Mouse (Mus musculus) heart, postnatal 0 days (tissue): Measurements from ENCODE around the gene Stxbp3. TPM values are rescaled to one million over a fixed set of nuclear protein-coding genes. Genes with fewer than 3 reads are reported as not detected.

ENCODE experiments used
- ATAC-seq: fragments of 200-750 bp; cut with Nextera tagmentation; 2 replicates; pipeline ENCODE4 v1.8.0; 2017; ENCODE audit warnings: low read depth, moderate number of reproducible peaks, moderate library complexity; ENCODE audit not compliant: insufficient read depth
- DNase-seq: peaks from one replicate; pipeline ENCODE4 v3.0.0-alpha.2; 2016; ENCODE audit warnings: low spot score
- H3K27ac ChIP-seq: fragments of 300-500 bp; sonication (generic); 2 replicates; pipeline ENCODE4 v1.5.1; 2014; ENCODE audit warnings: low read depth, mild to moderate bottlenecking
- H3K27me3 ChIP-seq: fragments of 300-500 bp; sonication (generic); 2 replicates; pipeline ENCODE4 v1.6.1; 2014; ENCODE audit warnings: low read length, mixed read lengths; ENCODE audit not compliant: control insufficient read depth, insufficient read depth
- H3K36me3 ChIP-seq: fragments of 300-500 bp; sonication (generic); replicated peaks from 2 replicates; pipeline ENCODE4 v1.6.1; 2014; ENCODE audit warnings: low read length, mixed read lengths; ENCODE audit not compliant: control insufficient read depth, insufficient read depth
- H3K4me1 ChIP-seq: fragments of 300-500 bp; sonication (generic); 2 replicates; pipeline ENCODE4 v1.6.1; 2014; ENCODE audit warnings: antibody characterized with exemption; ENCODE audit not compliant: control insufficient read depth, insufficient read depth
- H3K4me2 ChIP-seq: fragments of 300-500 bp; sonication (generic); 2 replicates; pipeline ENCODE4 v1.6.1; 2014; ENCODE audit warnings: low read depth, mild to moderate bottlenecking, low read length, moderate library complexity
- H3K4me3 ChIP-seq: fragments of 300-500 bp; sonication (generic); 2 replicates; pipeline ENCODE4 v1.5.1; 2014; ENCODE audit warnings: low read depth, low read length
- H3K9ac ChIP-seq: fragments of 300-500 bp; sonication (generic); replicated peaks from 2 replicates; pipeline ENCODE4 v1.6.1; 2014; ENCODE audit warnings: low read depth, low read length, mixed read lengths
- H3K9me3 ChIP-seq: fragments of 300-500 bp; sonication (generic); replicated peaks from 2 replicates; pipeline ENCODE4 v1.6.1; 2016; ENCODE audit warnings: low read length; ENCODE audit not compliant: control insufficient read depth
- CTCF ChIP-seq: IDR thresholded peaks from 2 replicates; pipeline ENCODE4 v1.5.1; 2016; ENCODE audit warnings: antibody characterized with exemption, control low read depth, low read depth
- EP300 ChIP-seq: IDR thresholded peaks from 2 replicates; pipeline ENCODE4 v1.6.1; 2016; ENCODE audit warnings: antibody characterized with exemption, low read depth
- WGBS: fragments of 180-500 bp; shearing (Covaris S2); extraction: QIAGEN DNeasy Blood & Tissue Kit; methylation state at CpG from one replicate; pipeline ENCODE4 v1.1.7; 2014; 5-methylcytosine and 5-hydroxymethylcytosine counted together
- polyA plus RNA-seq: library from polyadenylated mRNA; unstranded; fragments of >200 nt; fragmentation: Nextera tagmentation; extraction: Ambion mirVana; gene quantifications from 2 replicates; pipeline ENCODE4 v1.2.1, GENCODE M21; 2015
- total RNA-seq: library from RNA; depleted of rRNA; stranded (reverse); fragments of >200 nt; gene quantifications from 2 replicates; pipeline ENCODE4 v1.2.3, GENCODE M21; 2014; ENCODE audit warnings: low replicate concordance

Stxbp3 gene
- total and polyA plus RNA-seq, 2 experiments from 2014 or later = 26.8 to 28.1 TPM

GRCm38 (mm10) chr3:108786520-108786919, 53.8 kb downstream of the Stxbp3 start:
- H3K36me3 ChIP-seq = no peaks in the 10 kb centered on the region; the same call in 1 of the 2 replicates
- no peak overlapping the region for H3K4me2 ChIP-seq
- no peaks in the 10 kb centered on the region for H3K4me1 ChIP-seq
- no peak overlapping the region for H3K9ac ChIP-seq
- H3K9me3 ChIP-seq = peaks cover 12% of the 10 kb centered on the region
- no peak overlapping the region for H3K4me3 ChIP-seq
- TF ChIP-seq CTCF (no peak), EP300 (no peak)
- DNase-seq (peak; percentile 28), ATAC-seq (peak; percentile 70)
- H3K27ac ChIP-seq = no peak overlapping the region
- H3K27me3 ChIP-seq = no peaks in the 10 kb centered on the region
- 61% methylated on average over 6 of the region's 6 CpGs for WGBS

- H3K9ac ChIP-seq = no peak overlapping the region
- H3K27me3 ChIP-seq = no peaks in the 10 kb centered on the region
- H3K27ac ChIP-seq = peak overlapping the region; percentile 64
- H3K36me3 ChIP-seq = no peaks in the 10 kb centered on the region
- H3K4me3 ChIP-seq = no peak overlapping the region
- no peak overlapping the region for H3K4me2 ChIP-seq
- H3K9me3 ChIP-seq = peaks cover 12% of the 10 kb centered on the region
- 47% methylated on average over 6 of the region's 6 CpGs for WGBS
- DNase-seq = peak; percentile 31
- ATAC-seq = no peak
- H3K4me1 ChIP-seq = no peaks in the 10 kb centered on the region
- no peak for TF ChIP-seq EP300
- TF ChIP-seq CTCF = no peak
Measured at GRCm38 (mm10) chr3:108782364-108782895, 57.9 kb downstream of the Stxbp3 start.

- no peak overlapping the region for H3K4me2 ChIP-seq
- DNase-seq (peak; percentile 11), ATAC-seq (no peak)
- H3K9ac ChIP-seq = no peak overlapping the region
- H3K9me3 ChIP-seq = peaks cover 12% of the 10 kb centered on the region
- H3K36me3 ChIP-seq = no peaks in the 10 kb centered on the region
- no peak overlapping the region for H3K27ac ChIP-seq
- no peak overlapping the region for H3K4me3 ChIP-seq
- no peaks in the 10 kb centered on the region for H3K4me1 ChIP-seq
- 67% methylated on average over 5 of the region's 5 CpGs for WGBS
- no peaks in the 10 kb centered on the region for H3K27me3 ChIP-seq
- TF ChIP-seq CTCF (no peak), EP300 (no peak)
Measured at GRCm38 (mm10) chr3:108781884-108782270, 58.4 kb downstream of the Stxbp3 start.

- WGBS = 50% methylated on average over 10 of the region's 10 CpGs
- H3K4me3 ChIP-seq = no peak overlapping the region
- TF ChIP-seq EP300 (no peak), CTCF (no peak)
- no peaks in the 10 kb centered on the region for H3K27me3 ChIP-seq
- no peaks in the 10 kb centered on the region for H3K4me1 ChIP-seq
- H3K4me2 ChIP-seq = no peak overlapping the region
- peak; percentile 68 for ATAC-seq
- peaks cover 12% of the 10 kb centered on the region for H3K9me3 ChIP-seq
- no peak overlapping the region for H3K9ac ChIP-seq
- H3K27ac ChIP-seq = peak overlapping the region; percentile 70
- no peaks in the 10 kb centered on the region for H3K36me3 ChIP-seq
- DNase-seq = peak; percentile 83
Measured at GRCm38 (mm10) chr3:108781238-108781883, 59.0 kb downstream of the Stxbp3 start.

GRCm38 (mm10) chr3:108778761-108779540, 61.4 kb downstream of the Stxbp3 start:
- H3K4me1 ChIP-seq = no peaks in the 10 kb centered on the region
- H3K36me3 ChIP-seq = no peaks in the 10 kb centered on the region
- ATAC-seq (no peak), DNase-seq (no peak)
- WGBS = 63% methylated on average over 4 of the region's 4 CpGs
- H3K4me3 ChIP-seq = no peak overlapping the region
- H3K4me2 ChIP-seq = no peak overlapping the region
- TF ChIP-seq EP300 (no peak), CTCF (no peak)
- no peak overlapping the region for H3K9ac ChIP-seq
- H3K27ac ChIP-seq = no peak overlapping the region
- H3K27me3 ChIP-seq = peaks cover 8% of the 10 kb centered on the region; the same call in 1 of the 2 replicates
- peaks cover 4% of the 10 kb centered on the region; the same call in 1 of the 2 replicates for H3K9me3 ChIP-seq
